In genomic region chr4:16377617-16378016, GRCm38 (mm10) we compare ENCODE assay signal across 20 mouse cellular contexts.
DNase-seq lines count a peak whose midpoint lies in the region; ATAC-seq and TF ChIP-seq lines count a peak whose summit lies in the region.
"Had no signal": no experiment of that assay in that cellular context is flagged by ENCODE, and none has a peak within 500 bp of the region (broad histone marks: within the 10 kb centered on the region; RNA-seq: fewer than 3 reads in every experiment).

No protein-coding gene starts in this region.

- ATAC-seq in heart, embryonic 11.5 days (replicated peaks; ENCODE audit: insufficient number of reproducible peaks, low FRiP score, low TSS enrichment) = no peak
- no peak for ATAC-seq in liver, postnatal 0 days
- ATAC-seq in granulocyte monocyte progenitor cell, adult 5-6 weeks (replicated peaks; ENCODE audit: poor library complexity, severe bottlenecking) = no peak
- ATAC-seq: intestine, embryonic 15.5 days had no signal

- intact Hi-C loops in heart, adult 2 months (cut with DNase I) = no loop called here

- no peak for TF ChIP-seq EP300 in heart, adult 2 months (IDR thresholded peaks at IDR 0.05; ENCODE audit: insufficient read depth, low read depth, low read length)
- no peak for TF ChIP-seq EP300 in liver, postnatal 0 days (IDR thresholded peaks at IDR 0.05; ENCODE audit: low read depth)

- H3K4me3 ChIP-seq in heart, adult 2 months = no peak overlapping the region
- no peak overlapping the region for H3K4me3 ChIP-seq in heart, embryonic 11.5 days (ENCODE audit: low read depth, low read length)
- H3K4me3 ChIP-seq in liver, adult 2 months (ENCODE audit: insufficient read depth, low read depth, low read length) = no peak overlapping the region
- H3K4me3 ChIP-seq in liver, postnatal 0 days (ENCODE audit: low read depth, low read length) = no peak overlapping the region
- no peak overlapping the region for H3K4me3 ChIP-seq in cortical plate, adult 2 months (ENCODE audit: insufficient read depth, low read length)
- H3K4me3 ChIP-seq: embryonic facial prominence, embryonic 15.5 days; forebrain, embryonic 10.5 days; heart, embryonic 15.5 days; hindbrain, embryonic 10.5 days; intestine, embryonic 15.5 days; midbrain, embryonic 12.5 days had no signal

- H3K9me3 ChIP-seq in heart, embryonic 11.5 days (replicated peaks; ENCODE audit: control insufficient read depth, low read length) = no peaks in the 10 kb centered on the region
- H3K9me3 ChIP-seq in liver, postnatal 0 days (ENCODE audit: low read length) = no peaks in the 10 kb centered on the region
- H3K9me3 ChIP-seq: embryonic facial prominence, embryonic 15.5 days; forebrain, embryonic 10.5 days; heart, embryonic 15.5 days; hindbrain, embryonic 10.5 days; intestine, embryonic 15.5 days; midbrain, embryonic 12.5 days had no signal

- TF ChIP-seq CTCF in heart, adult 2 months (IDR thresholded peaks at IDR 0.05) = peak; percentile 18; the same call in 1 of the 2 replicates
- no peak for TF ChIP-seq CTCF in liver, adult 2 months (IDR thresholded peaks at IDR 0.05; ENCODE audit: low read depth, low read length)
- no peak for TF ChIP-seq CTCF in liver, postnatal 0 days (IDR thresholded peaks at IDR 0.05; ENCODE audit: low read depth)
- 0 out of 2 replicates have a peak, but pooled peaks have one; percentile 14 for TF ChIP-seq CTCF in cortical plate, adult 2 months (IDR thresholded peaks at IDR 0.05; ENCODE audit: extremely low read depth, insufficient read depth, low read length)

- H3K4me1 ChIP-seq in heart, adult 2 months (ENCODE audit: control insufficient read depth, insufficient read depth, low read length) = no peaks in the 10 kb centered on the region
- no peaks in the 10 kb centered on the region for H3K4me1 ChIP-seq in heart, embryonic 11.5 days (ENCODE audit: control insufficient read depth, insufficient read depth, low read length)
- H3K4me1 ChIP-seq in liver, adult 2 months (ENCODE audit: control insufficient read depth, insufficient read depth, low read length) = no peaks in the 10 kb centered on the region
- no peaks in the 10 kb centered on the region for H3K4me1 ChIP-seq in liver, postnatal 0 days (ENCODE audit: insufficient read depth)
- H3K4me1 ChIP-seq in cortical plate, adult 2 months (ENCODE audit: control insufficient read depth, insufficient read depth, low read length) = no peaks in the 10 kb centered on the region
- H3K4me1 ChIP-seq: embryonic facial prominence, embryonic 15.5 days; forebrain, embryonic 10.5 days; heart, embryonic 15.5 days; hindbrain, embryonic 10.5 days; intestine, embryonic 15.5 days; midbrain, embryonic 12.5 days had no signal

- no peak for TF ChIP-seq POLR2A in heart, adult 2 months (IDR thresholded peaks at IDR 0.05; ENCODE audit: insufficient read depth, low read depth, low read length)
- no peak for TF ChIP-seq POLR2A in liver, adult 2 months (IDR thresholded peaks at IDR 0.05; ENCODE audit: extremely low read depth, insufficient read depth, low read length)
- TF ChIP-seq POLR2A in cortical plate, adult 2 months (IDR thresholded peaks at IDR 0.05; ENCODE audit: extremely low read depth, insufficient read depth, low read length) = no peak

- no peak for DNase-seq in heart, adult 2 months
- peak; percentile 4 for DNase-seq in liver, adult 2 months (ENCODE audit: extremely low read depth, low read depth, low spot score)
- DNase-seq in liver, postnatal 0 days = no peak
- peak; percentile 20 for DNase-seq in Muller cell, postnatal 12 days (ENCODE audit: inconsistent ontology term)
- no peak for DNase-seq in thymus, postnatal 4 days
- DNase-seq: adrenal gland, postnatal 10 days; cerebellum, adult 2 months; kidney, postnatal 14 days; layer of hippocampus, adult 9-11 months; lung, postnatal 36 days; right cerebral cortex, adult 18-20 months had no signal

- no peak overlapping the region for H3K27ac ChIP-seq in heart, adult 2 months
- no peak overlapping the region for H3K27ac ChIP-seq in heart, embryonic 11.5 days (ENCODE audit: low read depth, low read length)
- no peak overlapping the region for H3K27ac ChIP-seq in liver, adult 2 months (replicated peaks; ENCODE audit: insufficient read depth, low read depth, low read length)
- no peak overlapping the region for H3K27ac ChIP-seq in liver, postnatal 0 days (ENCODE audit: low read depth)
- H3K27ac ChIP-seq in cortical plate, adult 2 months (ENCODE audit: insufficient read depth, low read length) = no peak overlapping the region
- H3K27ac ChIP-seq: embryonic facial prominence, embryonic 15.5 days; forebrain, embryonic 10.5 days; heart, embryonic 15.5 days; hindbrain, embryonic 10.5 days; intestine, embryonic 15.5 days; midbrain, embryonic 12.5 days had no signal

- no peaks in the 10 kb centered on the region for H3K79me2 ChIP-seq in heart, adult 2 months (replicated peaks; ENCODE audit: control insufficient read depth, insufficient read depth, low read length)
- no peaks in the 10 kb centered on the region for H3K79me2 ChIP-seq in liver, adult 2 months (ENCODE audit: control insufficient read depth, insufficient read depth, low read length)

- H3K9ac ChIP-seq in heart, adult 2 months (ENCODE audit: low read depth, low read length) = no peak overlapping the region
- no peak overlapping the region for H3K9ac ChIP-seq in heart, embryonic 11.5 days (ENCODE audit: low read depth, low read length)
- H3K9ac ChIP-seq in liver, adult 2 months (ENCODE audit: low read depth, low read length) = no peak overlapping the region
- H3K9ac ChIP-seq in liver, postnatal 0 days (replicated peaks) = no peak overlapping the region
- H3K9ac ChIP-seq: embryonic facial prominence, embryonic 15.5 days; heart, embryonic 15.5 days; intestine, embryonic 15.5 days; midbrain, embryonic 12.5 days had no signal

- no peak overlapping the region for H3K4me2 ChIP-seq in heart, embryonic 11.5 days
- no peak overlapping the region for H3K4me2 ChIP-seq in liver, postnatal 0 days (ENCODE audit: low read depth, low read length)
- H3K4me2 ChIP-seq: embryonic facial prominence, embryonic 15.5 days; heart, embryonic 15.5 days; intestine, embryonic 15.5 days; midbrain, embryonic 12.5 days had no signal

- no peaks in the 10 kb centered on the region for H3K36me3 ChIP-seq in heart, adult 2 months (ENCODE audit: control insufficient read depth, insufficient read depth, low read length)
- no peaks in the 10 kb centered on the region for H3K36me3 ChIP-seq in heart, embryonic 11.5 days (ENCODE audit: control insufficient read depth, insufficient read depth, low read length)
- no peaks in the 10 kb centered on the region for H3K36me3 ChIP-seq in liver, adult 2 months (ENCODE audit: control insufficient read depth, insufficient read depth, low read length)
- no peaks in the 10 kb centered on the region for H3K36me3 ChIP-seq in liver, postnatal 0 days (replicated peaks; ENCODE audit: insufficient read depth, low read length)
- H3K36me3 ChIP-seq: embryonic facial prominence, embryonic 15.5 days; forebrain, embryonic 10.5 days; heart, embryonic 15.5 days; hindbrain, embryonic 10.5 days; intestine, embryonic 15.5 days; midbrain, embryonic 12.5 days had no signal

- H3K27me3 ChIP-seq in heart, adult 2 months (ENCODE audit: control insufficient read depth, insufficient read depth, low read length) = no peaks in the 10 kb centered on the region
- no peaks in the 10 kb centered on the region for H3K27me3 ChIP-seq in heart, embryonic 11.5 days (ENCODE audit: control insufficient read depth, insufficient read depth, low read length)
- no peaks in the 10 kb centered on the region for H3K27me3 ChIP-seq in liver, adult 2 months (ENCODE audit: control insufficient read depth, insufficient read depth, low read length)
- H3K27me3 ChIP-seq in liver, postnatal 0 days (ENCODE audit: insufficient read depth, low read length) = no peaks in the 10 kb centered on the region
- H3K27me3 ChIP-seq: embryonic facial prominence, embryonic 15.5 days; heart, embryonic 15.5 days; intestine, embryonic 15.5 days; midbrain, embryonic 12.5 days had no signal

Comparison
In these comparisons a context has a peak if more than half of its experiments do, and no peak if none do; other contexts are left out.
1. DNase-seq: peak in liver, adult 2 months (single experiment) and Muller cell, postnatal 12 days (single experiment); none in heart, adult 2 months (0 of 2), liver, postnatal 0 days (single experiment) and thymus, postnatal 4 days (single experiment).
2. CTCF ChIP-seq: peak in heart, adult 2 months (single experiment) and cortical plate, adult 2 months (single experiment); none in liver, adult 2 months (single experiment) and liver, postnatal 0 days (single experiment).